Mouse (Mus musculus) leukemia stem cell, adult 10-12 weeks (primary cell): ENCODE results near the gene Atg101. TPM values are rescaled to one million over a fixed set of nuclear protein-coding genes. Genes with fewer than 3 reads are reported as not detected.

Experiments used
- polyA plus RNA-seq: library from polyadenylated mRNA; stranded (reverse); fragments of >175 nt; gene quantifications from 2 replicates; pipeline ENCODE4 v1.2.3, GENCODE M21; 2012; ENCODE audit warnings: low replicate concordance

The Atg101 gene
- polyA plus RNA-seq: 29.8 and 32.9 TPM in 2 replicates

DNA sequence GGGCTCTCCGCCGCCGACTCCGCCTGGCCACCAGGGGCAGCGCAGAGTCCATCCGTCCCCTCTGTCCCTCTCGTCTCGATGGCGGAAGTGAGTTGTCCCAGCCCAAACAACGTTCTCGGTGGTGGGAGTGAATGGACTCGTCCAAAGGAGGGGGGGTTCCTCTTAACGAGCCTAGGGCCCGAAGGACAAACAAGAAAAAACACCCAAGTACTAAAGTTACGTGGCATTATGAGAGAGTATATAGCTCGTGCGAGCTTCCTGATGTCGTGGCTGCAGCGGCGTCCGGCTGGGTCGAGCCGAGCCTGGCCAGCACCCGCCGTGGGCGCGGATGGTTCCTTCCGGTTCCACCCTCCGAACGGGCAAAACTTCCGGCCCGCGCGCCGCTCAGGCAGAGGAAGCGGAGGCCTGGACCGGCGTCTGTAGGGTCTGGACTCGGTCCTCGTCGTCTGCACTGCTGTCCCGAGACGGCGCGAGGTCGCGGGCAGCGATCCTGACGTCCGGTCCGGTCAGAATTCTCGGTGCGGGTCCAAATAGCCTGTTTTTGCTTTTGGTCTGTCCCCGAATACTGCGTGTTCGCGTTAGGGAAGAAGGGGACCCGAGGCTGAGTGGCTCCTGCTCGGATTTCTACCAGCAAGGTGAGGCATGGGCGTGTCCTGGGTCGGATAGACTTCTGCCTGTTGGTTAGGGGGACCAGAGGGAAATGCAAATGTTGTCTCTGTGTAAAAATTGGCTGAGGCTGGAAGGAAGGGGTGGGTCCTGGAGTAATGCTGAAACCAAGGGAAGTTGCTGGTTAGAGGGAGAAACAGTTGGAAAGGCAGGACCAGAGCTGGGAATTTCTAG lies at the start of gene Atg101:
TSS of gene Atg101 (plus strand) at position 362 of the 840 bp plus-strand sequence.

DNA sequence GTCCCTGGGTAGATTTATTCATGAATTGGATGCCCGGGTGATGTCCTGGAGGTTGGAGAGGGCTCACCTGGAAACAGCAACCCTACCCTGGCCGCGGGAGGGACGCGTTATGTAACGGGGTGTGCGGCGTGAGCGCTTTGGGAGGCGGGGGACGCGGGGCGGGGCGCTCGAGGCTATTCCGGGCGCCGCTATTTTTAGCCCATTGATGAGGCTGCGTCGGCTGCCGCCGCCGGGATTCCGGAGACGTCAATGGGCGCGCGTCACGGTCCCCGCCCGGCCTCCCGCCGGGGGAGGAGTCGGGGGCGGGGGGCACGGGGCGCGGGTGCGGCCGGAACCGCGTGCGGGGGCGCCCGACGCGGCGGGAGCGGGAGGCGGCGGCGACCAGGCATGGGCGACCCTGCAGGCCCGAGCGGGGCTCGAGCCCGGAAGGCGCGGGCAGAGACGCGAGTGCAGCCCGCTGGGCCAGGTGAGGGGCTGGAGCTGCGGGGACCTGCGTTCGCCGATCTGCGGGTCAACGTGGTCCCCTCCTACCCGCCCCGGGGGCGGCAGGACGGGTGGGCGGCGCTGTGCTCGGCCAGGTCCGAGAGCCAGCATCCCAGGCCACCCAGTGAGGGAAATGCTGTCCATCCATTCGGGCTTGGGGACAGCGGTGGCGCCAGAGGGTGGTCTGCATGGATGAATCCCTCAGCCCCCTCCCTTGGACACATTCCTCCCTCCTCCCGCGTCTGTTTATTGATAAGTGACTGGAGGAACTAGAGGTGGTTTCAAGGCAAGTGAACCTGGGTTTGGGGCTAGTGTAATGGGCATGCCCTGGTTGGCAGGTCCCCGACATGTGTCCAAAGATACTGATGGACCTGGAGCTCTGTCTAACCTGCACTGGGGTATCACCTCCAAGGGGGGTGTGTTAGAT lies 29.9 kb upstream of the Atg101 start, which contains the start of gene Nr4a1:
TSS of gene Nr4a1 (plus strand) at position 384 of the 910 bp plus-strand sequence.

DNA sequence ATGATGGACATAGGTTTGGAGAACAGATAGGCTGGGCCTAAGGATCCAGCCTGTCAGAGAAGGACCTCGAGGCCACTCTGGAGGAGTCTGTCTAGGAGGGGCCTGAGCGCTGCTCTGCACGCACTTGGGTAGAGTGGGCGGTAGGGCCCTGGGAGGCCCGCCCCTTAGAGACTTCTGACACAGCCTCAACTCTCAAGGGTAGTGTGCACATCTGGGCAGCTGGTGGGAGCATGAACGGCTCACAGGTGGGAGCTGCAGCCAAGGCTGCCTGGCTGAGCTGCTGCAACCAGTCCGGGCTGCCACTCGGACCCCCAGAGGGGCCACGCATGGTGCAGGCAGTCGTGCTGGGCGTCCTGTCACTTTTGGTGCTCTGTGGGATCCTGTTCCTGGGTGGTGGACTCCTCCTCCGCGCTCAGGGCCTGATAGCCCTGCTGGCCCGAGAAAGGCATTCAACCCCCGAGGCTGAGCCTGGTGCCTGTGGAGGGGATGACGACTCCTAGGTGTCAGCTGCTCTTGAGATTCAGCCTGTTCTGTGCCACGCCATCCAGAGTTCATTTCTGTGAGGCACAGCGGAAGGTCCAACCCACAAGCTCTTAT lies 9.1 kb downstream of the Atg101 start, which contains the start of gene 6030408B16Rik:
TSS of gene 6030408B16Rik (plus strand) at position 188 of the 597 bp plus-strand sequence.

Other genes starting within 250 kb of the Atg101 start
- gene Gm47841, start 236.9 kb upstream of the Atg101 start, polyA plus RNA-seq: not detected in 2 replicates
- 0.31 and 0.45 TPM in 2 replicates for gene Fignl2, start 205.7 kb upstream of the Atg101 start, polyA plus RNA-seq
- not detected in 2 replicates for gene Ankrd33, start 168.5 kb upstream of the Atg101 start, polyA plus RNA-seq
- 2.6 and 4.8 TPM in 2 replicates for gene Acvrl1, start 155.8 kb upstream of the Atg101 start, polyA plus RNA-seq
- gene Acvr1b, start 110.2 kb upstream of the Atg101 start, polyA plus RNA-seq: 2.2 and 3.4 TPM in 2 replicates
- 1.2 and 3.3 TPM in 2 replicates for gene Grasp, start 60.1 kb upstream of the Atg101 start, polyA plus RNA-seq
- gene Nr4a1, start 30.0 kb upstream of the Atg101 start, polyA plus RNA-seq: 10.4 and 12.2 TPM in 2 replicates
- gene 6030408B16Rik, start 8.9 kb downstream of the Atg101 start, polyA plus RNA-seq: not detected in 2 replicates
- 1.4 and 1.5 TPM in 2 replicates for gene Krt80, start 85.9 kb downstream of the Atg101 start, polyA plus RNA-seq
- 0.35 and 0.40 TPM in 2 replicates for gene Krt7, start 126.8 kb downstream of the Atg101 start, polyA plus RNA-seq
- not detected in 2 replicates for gene Krt87, start 154.5 kb downstream of the Atg101 start, polyA plus RNA-seq
- gene Krt88, start 163.5 kb downstream of the Atg101 start, polyA plus RNA-seq: not detected in 2 replicates
- gene Krt81, start 179.5 kb downstream of the Atg101 start, polyA plus RNA-seq: not detected in 2 replicates
- not detected in 2 replicates for gene Krt86, start 189.2 kb downstream of the Atg101 start, polyA plus RNA-seq
- gene Krt83, start 207.2 kb downstream of the Atg101 start, polyA plus RNA-seq: 0.23 TPM in 1 of 2 replicates, not detected in the other
- gene Gm49425, start 233.0 kb downstream of the Atg101 start, polyA plus RNA-seq: not detected in 2 replicates
- not detected in 2 replicates for gene Krt84, start 248.5 kb downstream of the Atg101 start, polyA plus RNA-seq